7 mouse cellular contexts compared by ENCODE assay signal in genomic region chr15:79351331-79351767, GRCm38 (mm10). TPM values are rescaled to one million over a fixed set of nuclear protein-coding genes. Genes with fewer than 3 reads are reported as not detected.
DNase-seq lines count a peak whose midpoint lies in the region; ATAC-seq and TF ChIP-seq lines count a peak whose summit lies in the region.

No protein-coding gene starts in this region.

- H3K4me1 ChIP-seq in intestine, embryonic 14.5 days (replicated peaks; ENCODE audit: control insufficient read depth, insufficient read depth, low read length) = peaks cover 16% of the 10 kb centered on the region

- no peak for ATAC-seq in intestine, embryonic 14.5 days (replicated peaks; ENCODE audit: low FRiP score, low TSS enrichment, low read depth)
- no peak for ATAC-seq in activated CD4-positive, CD25-positive, alpha-beta regulatory T cell, adult 4 months

- peak; percentile 72 for DNase-seq in adrenal gland, adult 2 months
- peak; percentile 76 for DNase-seq in fibroblast of lung, adult 2 months (ENCODE audit: low read depth)
- no peak for DNase-seq in intestine, embryonic 14.5 days (ENCODE audit: low spot score)
- DNase-seq in lung, adult 18-20 months = peak; percentile 82 to 91
- DNase-seq in embryo, embryonic 9.5 days (ENCODE audit: extremely low spot score) = no peak
- DNase-seq in layer of hippocampus, adult 2 months (ENCODE audit: low spot score in 2 of 2) = no peak

- peak overlapping the region; percentile 1; the same call in 1 of the 2 replicates for H3K27ac ChIP-seq in intestine, embryonic 14.5 days (ENCODE audit: low read depth)
- no peak overlapping the region; the same call in 1 of the 2 replicates for H3K27ac ChIP-seq in layer of hippocampus, adult 2 months

- no peaks in the 10 kb centered on the region for H3K27me3 ChIP-seq in intestine, embryonic 14.5 days (replicated peaks; ENCODE audit: control insufficient read depth, insufficient read depth, low read length)

- no peak overlapping the region for H3K9ac ChIP-seq in intestine, embryonic 14.5 days (ENCODE audit: low read length)

- H3K9me3 ChIP-seq in intestine, embryonic 14.5 days (ENCODE audit: control insufficient read depth, low read length) = no peaks in the 10 kb centered on the region

- no peaks in the 10 kb centered on the region for H3K36me3 ChIP-seq in intestine, embryonic 14.5 days (ENCODE audit: control insufficient read depth, insufficient read depth, low read length)

- WGBS in intestine, embryonic 14.5 days = 18% methylated on average over 15 of the region's 15 CpGs

- H3K4me2 ChIP-seq in intestine, embryonic 14.5 days (ENCODE audit: low read length) = no peak overlapping the region

- no peak for TF ChIP-seq CTCF in layer of hippocampus, adult 2 months (conservative IDR thresholded peaks at IDR 0.05)

- H3K4me3 ChIP-seq in intestine, embryonic 14.5 days (ENCODE audit: low read depth, low read length) = no peak overlapping the region
- no peak overlapping the region for H3K4me3 ChIP-seq in layer of hippocampus, adult 2 months

RNA-seq across cellular contexts. Expression of gene Maff, which starts 4.9 kb away (rescaled TPM):
- 1 to 10 TPM; 7.2 to 9.5 TPM for total RNA-seq in adrenal gland, adult 2 months (2021)
- polyA plus RNA-seq in adrenal gland, adult 2 months (2012; rRNA removed) = 3.2 and 3.4 TPM in 2 replicates
- polyA plus RNA-seq in intestine, embryonic 14.5 days (2014; fragmentation: Nextera tagmentation; extraction: Ambion mirVana) = 6.4 and 8.9 TPM in 2 replicates
- total RNA-seq in layer of hippocampus, adult 2 months (2021) = 1 to 10 TPM in 1 of 2 experiments, under 1 TPM in 1; 0.87 to 1.8 TPM
- 1 to 10 TPM; 1.9 to 3.7 TPM for polyA plus RNA-seq in activated CD4-positive, CD25-positive, alpha-beta regulatory T cell, adult 4 months (2017; shearing (Covaris generic))

RNA-seq across cellular contexts. Expression of gene Pla2g6, which starts 23.2 kb away (rescaled TPM):
- 10 to 100 TPM; 26.1 to 30.6 TPM for total RNA-seq in adrenal gland, adult 2 months (2021)
- 47.8 and 50.1 TPM in 2 replicates for polyA plus RNA-seq in adrenal gland, adult 2 months (2012; rRNA removed)
- polyA plus RNA-seq in intestine, embryonic 14.5 days (2014; fragmentation: Nextera tagmentation; extraction: Ambion mirVana) = 17.0 and 20.7 TPM in 2 replicates
- total RNA-seq in layer of hippocampus, adult 2 months (2021) = 10 to 100 TPM; 23.8 to 23.9 TPM
- polyA plus RNA-seq in activated CD4-positive, CD25-positive, alpha-beta regulatory T cell, adult 4 months (2017; shearing (Covaris generic)) = 10 to 100 TPM; 10.3 to 12.3 TPM

RNA-seq across cellular contexts. Expression of gene Tmem184b, which starts 52.0 kb away (rescaled TPM):
- 10 to 100 TPM; 61.5 to 66.3 TPM for total RNA-seq in adrenal gland, adult 2 months (2021)
- polyA plus RNA-seq in adrenal gland, adult 2 months (2012; rRNA removed) = 255 and 262 TPM in 2 replicates
- polyA plus RNA-seq in intestine, embryonic 14.5 days (2014; fragmentation: Nextera tagmentation; extraction: Ambion mirVana) = 53.0 and 56.6 TPM in 2 replicates
- 10 to 100 TPM; 53.6 to 56.0 TPM for total RNA-seq in layer of hippocampus, adult 2 months (2021)
- 10 to 100 TPM in 1 of 2 experiments, 1 to 10 TPM in 1; 9.3 to 18.1 TPM for polyA plus RNA-seq in activated CD4-positive, CD25-positive, alpha-beta regulatory T cell, adult 4 months (2017; shearing (Covaris generic))

Comparison
In these comparisons a context has a peak if more than half of its experiments do, and no peak if none do; other contexts are left out.
1. DNase-seq: peak in adrenal gland, adult 2 months (single experiment), fibroblast of lung, adult 2 months (single experiment) and lung, adult 18-20 months (2 of 2); none in intestine, embryonic 14.5 days (single experiment), embryo, embryonic 9.5 days (single experiment) and layer of hippocampus, adult 2 months (0 of 2).